Mouse (Mus musculus): ENCODE measurements around the gene Etv5.

GRCm38 (mm10) chr16:22351194-22351593 is 88.3 kb downstream of the Etv5 start:
- no peak for TF ChIP-seq CTCF (IDR thresholded peaks at IDR 0.05; ENCODE audit: borderline replicate concordance, extremely low read depth, insufficient read depth, insufficient read length)
- no peak for TF ChIP-seq POLR2A (IDR thresholded peaks at IDR 0.05; ENCODE audit: borderline replicate concordance, extremely low read depth, insufficient read depth, insufficient read length, poor library complexity, severe bottlenecking)
